Mouse (Mus musculus) testis, postnatal 10 days (tissue): ENCODE measurements at regions not wholly inside any gene's neighbourhood (a gene's known extent, or its start where the extent isn't known, plus 50 kb on each side); places are given as distances from the start of the nearest gene placed in this dataset.

Source experiments
- DNase-seq: peaks from one replicate; pipeline ENCODE4 v3.0.0; 2021; ENCODE audit warnings: low spot score

GRCm38 (mm10) chr4:105970056-105970455, 180.4 kb downstream of the Gm12728 start:
- no peak for DNase-seq

- DNase-seq: no peak
These were observed 183.1 kb downstream of the Gm12728 start for GRCm38 (mm10) chr4:105972736-105973135.

GRCm38 (mm10) chr4:105973769-105974397, 184.2 kb downstream of the Gm12728 start:
- DNase-seq: no peak

- no peak for DNase-seq
These were observed 185.3 kb downstream of the Gm12728 start for GRCm38 (mm10) chr4:105974948-105975347.

- DNase-seq: no peak
These were observed 189.4 kb downstream of the Gm12728 start for GRCm38 (mm10) chr4:105979048-105979447.

GRCm38 (mm10) chr4:105983018-105983417, 193.3 kb downstream of the Gm12728 start:
- DNase-seq: no peak

- DNase-seq: no peak
These were observed 198.4 kb downstream of the Gm12728 start for GRCm38 (mm10) chr4:105987963-105988602.

- DNase-seq: no peak
These were observed 203.0 kb downstream of the Gm12728 start for GRCm38 (mm10) chr4:105992581-105993127.

GRCm38 (mm10) chr4:105994390-105994798, 204.7 kb downstream of the Gm12728 start:
- DNase-seq: no peak

GRCm38 (mm10) chr4:105996060-105996459, 206.4 kb downstream of the Gm12728 start:
- DNase-seq: no peak

GRCm38 (mm10) chr4:105996893-105997630, 207.4 kb downstream of the Gm12728 start:
- DNase-seq: no peak

- no peak for DNase-seq
These were observed 212.8 kb downstream of the Gm12728 start for GRCm38 (mm10) chr4:106002516-106002915.

GRCm38 (mm10) chr4:106005936-106006335, 216.3 kb downstream of the Gm12728 start:
- no peak for DNase-seq

- DNase-seq: no peak
These were observed 217.9 kb downstream of the Gm12728 start for GRCm38 (mm10) chr4:106007334-106008190.

GRCm38 (mm10) chr4:106017065-106017646, 227.5 kb downstream of the Gm12728 start:
- DNase-seq: no peak

- no peak for DNase-seq
These were observed 229.3 kb downstream of the Gm12728 start for GRCm38 (mm10) chr4:106018936-106019335.

- DNase-seq: no peak
These were observed 230.7 kb downstream of the Gm12728 start for GRCm38 (mm10) chr4:106020338-106020737.

GRCm38 (mm10) chr4:106024591-106024990, 234.9 kb downstream of the Gm12728 start:
- no peak for DNase-seq

- peak; percentile 53 for DNase-seq
These were observed 236.4 kb downstream of the Gm12728 start for GRCm38 (mm10) chr4:106025966-106026637.

- DNase-seq: peak; percentile 37
These were observed 250.7 kb downstream of the Gm12728 start for GRCm38 (mm10) chr4:106040376-106040775.

- peak; percentile 40 for DNase-seq
These were observed 252.8 kb downstream of the Gm12728 start for GRCm38 (mm10) chr4:106042456-106042855.
